Mouse (Mus musculus) gastrocnemius, postnatal 25 days (tissue): Measurements from ENCODE around the gene Zfyve1. TPM values are rescaled to one million over a fixed set of nuclear protein-coding genes. Genes with fewer than 3 reads are reported as not detected.

Experiments used
- DNase-seq: peaks from one replicate; pipeline ENCODE4 v3.0.0; 2022
- total RNA-seq, 2 experiments: library from RNA; stranded (reverse); gene quantifications; 1 replicate in 1 of 2; 2 replicates in 1 of 2; pipeline ENCODE4 v1.2.3; 2021

The Zfyve1 gene
- total RNA-seq, 2 experiments from 2014 or later, result 12.8 to 20.3 TPM

DNA sequence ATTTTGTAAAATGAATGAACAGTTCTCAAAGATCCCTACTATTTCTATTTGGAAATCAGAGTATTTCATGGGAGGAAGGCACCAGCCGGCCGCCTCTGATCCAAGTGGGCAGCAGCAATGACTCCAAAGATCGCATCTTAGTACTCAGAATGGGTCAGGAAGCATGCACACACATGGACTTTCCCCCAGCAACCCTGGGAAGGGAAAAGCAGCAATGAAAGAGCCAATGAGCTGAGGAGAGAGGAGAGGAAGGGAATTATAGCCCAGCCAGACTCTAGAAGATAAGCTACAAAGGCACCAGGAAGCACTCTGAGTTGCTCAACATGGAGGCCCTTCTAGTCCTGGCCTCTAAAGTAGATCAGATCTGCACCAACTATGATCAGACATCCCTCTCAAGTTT lies 16.7 kb downstream of the Zfyve1 start:
- no peak for DNase-seq

DNA sequence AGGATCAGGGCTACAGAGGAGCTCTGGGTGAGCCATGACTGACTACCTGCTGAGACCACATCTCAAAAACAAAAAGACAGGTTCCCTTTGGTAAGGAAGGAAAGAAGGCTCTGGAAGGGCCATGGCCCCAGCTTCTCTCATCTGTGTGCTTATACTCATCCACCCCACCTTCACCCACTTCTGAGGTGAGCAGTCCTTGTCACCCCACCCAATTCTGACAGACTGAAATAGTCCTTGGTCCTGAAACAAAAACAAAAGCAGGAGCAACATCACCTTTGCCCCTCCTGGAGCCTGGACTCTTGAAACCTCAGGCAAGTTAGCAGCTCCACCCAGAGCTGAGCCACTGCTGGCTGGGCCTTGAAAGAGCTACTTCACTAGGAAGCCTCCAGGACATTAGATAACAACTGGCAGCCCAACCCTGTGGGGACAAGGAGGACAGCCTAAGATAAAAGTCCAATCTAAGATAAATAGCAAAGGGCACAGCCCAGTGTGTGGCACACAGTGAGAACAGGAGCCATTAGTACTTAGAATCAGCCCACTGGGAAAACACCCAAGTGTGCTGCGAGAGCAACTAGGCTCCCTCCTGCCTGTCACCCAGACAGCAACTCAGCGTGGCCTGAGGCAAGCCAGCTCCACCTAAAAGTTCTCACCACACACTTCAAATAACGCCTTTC lies 18.0 kb downstream of the Zfyve1 start:
- DNase-seq, result peak; percentile 25

GRCm38 (mm10) chr12:83578356-83578755 lies 18.7 kb downstream of the Zfyve1 start:
- no peak for DNase-seq

- no peak for DNase-seq
Measured at GRCm38 (mm10) chr12:83577445-83577844, 19.6 kb downstream of the Zfyve1 start.

DNA sequence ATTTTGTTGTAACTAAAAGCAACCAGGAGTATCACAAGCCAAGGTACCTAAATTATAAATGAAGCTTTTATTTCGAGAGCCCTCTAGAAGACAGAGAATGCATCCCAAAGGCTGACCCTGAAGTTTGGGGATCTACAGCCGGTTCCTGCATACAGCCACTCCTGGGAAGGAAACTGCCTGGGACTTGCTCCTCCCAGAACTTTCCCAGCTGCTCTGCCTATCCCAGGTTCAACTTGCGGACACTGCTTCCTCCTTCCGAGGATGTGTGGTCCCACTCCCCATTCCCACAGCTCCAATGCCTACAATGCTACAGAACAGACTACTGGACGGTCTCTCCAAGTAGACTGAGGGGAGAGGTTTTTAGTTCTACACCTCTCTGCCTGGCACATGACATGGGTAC lies 24.3 kb downstream of the Zfyve1 start:
- no peak for DNase-seq

- DNase-seq, result no peak
Measured at GRCm38 (mm10) chr12:83569866-83570265, 27.2 kb downstream of the Zfyve1 start.

GRCm38 (mm10) chr12:83562589-83562988 lies 34.4 kb downstream of the Zfyve1 start:
- no peak for DNase-seq

GRCm38 (mm10) chr12:83560189-83560588 lies 36.8 kb downstream of the Zfyve1 start:
- DNase-seq, result no peak

- peak; percentile 24 for DNase-seq
Measured at GRCm38 (mm10) chr12:83558496-83558895, 38.5 kb downstream of the Zfyve1 start.

GRCm38 (mm10) chr12:83555605-83556004 lies 41.4 kb downstream of the Zfyve1 start:
- no peak for DNase-seq

DNA sequence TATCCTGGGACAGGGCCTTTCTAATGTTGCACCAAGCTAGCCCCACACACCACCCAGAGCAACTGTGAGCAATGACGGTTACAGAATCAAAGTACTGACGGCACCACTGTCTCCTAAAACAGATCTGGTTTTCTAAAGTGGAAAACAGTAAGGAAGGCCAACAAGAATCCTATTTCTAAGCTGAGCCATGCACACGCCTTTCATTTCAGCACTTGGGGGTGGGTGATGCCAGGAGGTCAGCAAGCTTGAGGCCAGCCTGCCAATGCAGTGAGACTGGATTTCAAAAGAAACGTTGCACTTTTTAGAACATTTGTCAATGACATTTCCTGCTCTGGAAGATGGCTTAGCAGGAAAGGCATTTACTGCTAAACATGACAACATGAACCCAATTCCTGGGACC lies 43.2 kb downstream of the Zfyve1 start:
- DNase-seq, result no peak

DNA sequence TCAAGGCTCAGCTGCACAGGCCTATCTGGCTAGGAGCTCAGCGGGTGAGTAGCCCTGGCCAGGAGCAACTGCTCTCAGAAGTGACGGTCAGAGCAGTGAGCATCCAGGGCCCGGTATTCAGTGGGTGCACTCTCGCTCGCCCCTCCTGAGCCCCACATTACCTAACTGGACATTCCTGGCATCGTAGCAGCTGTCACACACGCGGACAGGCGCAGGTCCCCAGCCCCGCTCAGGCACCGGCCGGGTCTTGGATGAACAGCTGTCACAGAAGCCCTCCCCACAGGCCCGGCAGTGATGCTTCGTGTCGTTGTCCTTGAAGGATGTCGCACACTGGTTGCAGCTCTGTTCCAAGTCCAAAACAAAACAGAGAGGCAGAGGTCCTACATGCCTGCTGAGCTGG lies 45.7 kb downstream of the Zfyve1 start:
- no peak for DNase-seq

DNA sequence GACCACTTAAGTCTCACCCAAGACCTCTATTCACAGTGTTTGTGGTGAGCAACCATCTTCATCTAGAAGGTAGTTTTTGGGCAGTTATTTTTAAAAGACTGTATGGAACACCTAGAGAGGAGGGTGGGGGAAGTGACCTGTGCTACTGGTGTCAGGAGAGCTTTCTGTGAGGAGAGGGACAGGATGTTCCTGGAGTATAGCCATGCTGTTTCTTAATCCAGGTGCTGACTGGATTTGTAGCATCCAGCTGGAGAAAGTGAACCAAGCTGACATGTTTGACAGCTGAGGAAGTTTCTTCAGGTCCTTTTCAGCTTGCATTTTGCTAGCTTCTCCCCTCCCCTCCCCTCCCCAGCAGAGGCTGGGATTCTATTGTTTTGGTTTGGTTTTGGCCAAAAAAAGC lies 52.2 kb downstream of the Zfyve1 start:
- DNase-seq, result peak; percentile 44

DNA sequence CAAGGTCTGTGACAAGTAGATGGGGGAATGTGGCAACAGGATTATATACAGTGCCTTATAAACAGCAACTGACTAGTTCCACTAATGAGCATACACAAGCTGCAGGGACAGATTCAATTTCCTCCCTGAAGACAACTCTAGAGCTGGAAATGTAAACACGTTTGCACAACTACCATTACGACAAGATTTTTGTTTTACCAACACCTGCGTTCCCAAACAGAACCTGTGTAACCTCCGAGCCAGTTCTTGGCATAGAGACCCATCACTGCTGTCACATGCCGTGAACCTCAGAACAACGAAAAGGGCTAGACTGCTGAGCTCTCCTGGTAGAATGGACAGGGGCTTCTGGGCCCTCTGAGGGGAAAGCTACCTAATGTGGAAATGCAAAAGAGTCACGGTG lies 53.0 kb downstream of the Zfyve1 start:
- no peak for DNase-seq

- no peak for DNase-seq
Measured at GRCm38 (mm10) chr12:83536039-83536438, 61.0 kb downstream of the Zfyve1 start.

- no peak for DNase-seq
Measured at GRCm38 (mm10) chr12:83535428-83535827, 61.6 kb downstream of the Zfyve1 start.

- DNase-seq, result no peak
Measured at GRCm38 (mm10) chr12:83534190-83534589, 62.8 kb downstream of the Zfyve1 start.

GRCm38 (mm10) chr12:83532966-83533365 lies 64.1 kb downstream of the Zfyve1 start:
- DNase-seq, result no peak

DNA sequence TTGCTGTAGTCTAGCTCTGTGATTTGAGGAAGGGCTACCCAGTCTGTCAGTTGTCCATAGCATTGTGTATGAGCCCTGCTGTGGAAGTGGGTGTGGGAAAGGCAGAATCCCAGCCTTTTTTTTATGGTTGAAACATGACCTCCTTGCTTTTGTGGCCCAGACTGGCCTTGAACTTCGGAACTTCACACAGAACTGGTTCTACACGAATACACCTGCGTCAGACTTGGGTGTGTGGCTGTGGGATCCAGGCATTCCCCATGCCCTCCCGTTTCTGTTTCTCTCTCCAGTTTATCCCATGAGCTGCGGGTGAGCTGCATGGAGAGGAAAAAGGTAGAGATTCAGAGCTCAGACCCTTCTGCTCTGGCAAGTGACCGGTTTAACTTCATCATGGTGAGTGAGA lies 65.0 kb downstream of the Zfyve1 start:
- DNase-seq, result no peak

DNA sequence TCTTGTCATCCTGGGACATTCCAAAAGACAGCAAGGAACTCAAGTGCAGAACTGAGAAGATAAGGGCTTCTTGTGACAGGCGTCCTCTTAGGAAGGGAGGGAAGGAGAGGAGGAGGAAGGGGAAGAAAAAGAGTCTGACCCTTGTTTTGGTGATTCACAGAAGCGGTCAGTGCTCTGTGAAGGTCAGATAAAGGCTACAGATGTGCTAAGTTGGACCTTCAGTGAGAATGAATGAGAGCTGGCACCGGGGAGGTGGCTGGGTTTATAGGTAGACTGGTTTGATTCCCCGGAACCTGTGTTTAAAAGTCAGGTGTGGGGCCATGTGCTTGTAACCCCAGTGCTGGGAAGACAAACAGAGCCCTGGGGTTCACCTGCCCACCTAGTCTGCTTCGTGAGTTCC lies 68.4 kb downstream of the Zfyve1 start:
- DNase-seq, result no peak

DNA sequence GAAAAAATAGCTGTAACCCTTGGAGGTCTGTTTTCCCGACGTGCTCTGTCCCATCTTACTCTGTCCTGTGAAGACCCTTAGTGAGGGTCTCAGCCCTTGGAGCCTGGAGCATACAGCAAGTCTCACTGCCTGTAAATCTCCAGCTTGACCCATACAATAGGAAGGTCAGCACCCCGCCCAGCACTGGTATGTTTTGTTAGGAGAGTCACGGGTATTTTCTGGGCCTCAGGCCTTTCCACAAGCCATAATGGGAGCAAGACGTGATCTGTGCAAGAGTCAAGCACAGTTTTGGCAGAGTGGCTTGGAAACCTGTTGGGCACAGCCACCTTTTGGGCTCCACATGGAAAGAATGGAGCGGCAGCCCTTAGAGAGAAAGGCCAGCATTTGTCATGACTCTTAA lies 69.2 kb downstream of the Zfyve1 start:
- no peak for DNase-seq

GRCm38 (mm10) chr12:83525822-83526544 lies 71.0 kb downstream of the Zfyve1 start:
- DNase-seq, result no peak

- DNase-seq, result peak; percentile 63
Measured at GRCm38 (mm10) chr12:83524329-83524728, 72.7 kb downstream of the Zfyve1 start.

DNA sequence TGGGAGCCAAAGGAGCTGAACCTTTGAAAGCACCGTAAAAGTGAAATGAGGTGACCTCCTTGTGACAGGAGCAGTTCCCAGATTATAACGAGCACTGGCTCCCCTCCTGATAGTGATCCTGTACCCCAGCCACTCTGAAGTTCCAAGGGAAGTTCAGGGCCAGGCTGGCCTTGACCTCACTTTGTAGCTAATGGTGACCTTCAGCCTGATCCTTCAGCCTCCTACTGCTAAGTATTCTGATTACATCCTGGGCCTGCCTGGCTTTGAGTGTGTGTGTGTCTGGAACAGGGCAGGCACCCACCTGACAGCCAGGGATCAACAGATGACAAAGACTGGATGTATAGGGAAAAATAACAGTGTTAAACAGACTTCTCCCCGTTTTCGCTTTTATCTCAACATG lies 73.1 kb downstream of the Zfyve1 start:
- DNase-seq, result no peak
